Mouse (Mus musculus): ENCODE measurements around the gene Il6ra.

Gene Il6ra

DNA sequence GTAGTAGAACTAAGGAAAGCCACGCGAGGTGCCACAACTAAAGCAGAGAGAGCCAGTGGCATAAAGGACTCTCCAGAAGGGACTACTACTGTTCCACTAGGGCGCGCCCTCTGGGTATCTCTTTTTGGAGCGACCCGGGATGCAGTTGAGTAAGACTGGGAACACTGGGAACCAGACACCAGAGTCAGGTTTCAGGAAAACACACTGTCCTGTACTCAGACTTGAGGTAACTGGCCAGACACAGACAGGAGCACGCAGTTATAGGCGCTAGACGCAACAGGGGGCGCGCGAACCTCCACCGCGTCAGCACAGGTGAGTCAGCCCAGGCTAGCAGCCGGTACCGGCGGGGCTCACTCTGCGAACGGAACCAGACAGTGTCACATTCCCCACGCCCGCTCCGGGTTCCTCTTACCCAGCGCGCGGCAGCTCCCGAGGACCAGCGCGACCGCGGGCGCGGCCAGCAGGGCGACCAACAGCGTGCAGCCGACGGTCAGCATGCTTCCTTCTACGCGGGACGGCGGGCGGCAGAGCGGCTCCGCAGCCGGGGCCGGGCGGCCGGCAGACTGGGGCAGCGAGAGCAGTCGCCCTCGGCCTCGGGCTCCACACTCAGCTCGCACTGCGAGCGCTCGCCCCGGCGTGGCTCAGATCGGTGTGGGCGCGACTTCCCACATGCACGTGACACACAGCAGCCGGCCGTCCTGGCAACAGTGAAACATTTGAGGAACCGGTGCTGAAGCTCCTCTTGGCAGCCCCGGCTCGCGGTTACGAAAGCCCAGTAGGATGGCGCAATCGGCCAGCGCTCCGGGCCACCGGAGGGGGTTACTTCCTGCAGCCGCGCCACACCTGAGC, at the start of gene Il6ra:
TSS of gene Il6ra (minus strand) at position 654 of the 849 bp plus-strand sequence.
- peak; percentile 64 for DNase-seq

DNA sequence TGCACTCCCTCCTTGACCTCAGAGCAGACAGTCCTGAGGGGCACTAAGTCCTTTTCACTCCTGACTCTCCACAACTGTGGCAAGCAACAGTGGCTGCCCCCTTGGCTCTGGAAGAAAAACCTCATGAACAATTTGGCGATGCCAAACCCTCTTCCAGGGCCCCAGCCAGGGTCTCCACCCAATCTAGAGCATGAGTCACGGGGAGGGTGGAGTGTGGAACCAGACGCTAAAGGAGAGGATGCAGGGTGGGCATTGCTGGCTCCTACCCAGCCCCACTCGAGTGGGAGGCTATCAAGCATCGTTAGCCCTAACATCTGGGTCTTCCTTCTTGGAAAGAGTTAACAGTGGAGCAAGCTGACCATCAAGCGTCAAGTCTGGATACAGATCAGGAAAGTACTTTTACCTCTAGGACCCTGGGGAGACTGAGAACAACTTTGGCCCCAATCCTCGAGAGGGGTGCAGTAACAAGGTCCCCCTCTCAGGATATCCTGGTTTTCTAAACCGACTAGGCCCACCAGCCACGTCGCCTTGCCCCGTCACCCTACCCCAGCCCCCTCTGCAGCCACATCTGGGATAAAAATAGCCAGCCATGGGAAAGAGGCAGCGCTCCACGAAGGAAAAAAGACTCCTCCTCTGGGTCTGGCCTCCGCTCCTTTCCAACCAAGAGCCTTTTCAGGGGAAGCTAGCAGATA, 49.2 kb upstream of the Il6ra start:
- peak; percentile 30 for DNase-seq

DNA sequence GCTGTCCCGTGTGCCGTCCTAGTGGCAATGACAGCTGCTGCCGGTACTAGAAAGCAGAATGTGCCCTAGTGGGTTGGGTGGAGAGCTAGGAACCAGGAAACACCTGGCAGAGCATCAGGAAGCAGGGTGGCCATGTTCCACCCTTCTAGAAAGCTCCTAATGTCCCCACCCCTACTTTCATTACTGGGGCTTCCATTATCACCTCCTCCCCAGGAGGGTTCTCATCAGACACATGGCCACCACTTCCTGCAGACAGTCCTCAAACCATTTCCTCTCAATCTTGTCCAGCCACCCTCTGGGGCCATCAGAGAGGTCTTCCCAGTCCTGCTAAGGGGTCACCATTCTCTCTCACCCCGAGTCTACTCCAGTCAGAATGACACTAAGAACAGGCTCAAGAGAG, 48.4 kb upstream of the Il6ra start:
- peak; percentile 26 for DNase-seq

DNA sequence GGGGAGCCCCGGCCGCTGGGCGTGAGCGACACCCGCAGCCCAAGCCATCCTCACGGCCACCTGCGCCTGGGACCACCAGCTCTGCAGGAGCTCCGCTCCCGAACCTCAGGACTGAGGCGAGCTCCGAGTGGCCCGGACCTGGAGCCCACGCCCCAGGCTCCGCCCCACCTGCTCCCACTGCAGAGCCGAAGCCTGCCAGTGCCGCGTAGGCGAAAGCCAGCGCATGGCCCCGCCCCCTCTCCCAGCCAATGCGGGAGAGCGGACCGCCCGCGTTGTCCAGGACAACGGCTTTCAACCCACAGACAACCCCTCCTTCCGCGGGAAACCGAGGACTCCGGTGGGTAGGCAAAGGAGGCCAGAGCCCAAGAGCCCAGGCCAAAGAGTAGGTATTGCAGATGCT, 47.5 kb upstream of the Il6ra start:
- DNase-seq, result peak; percentile 91

DNA sequence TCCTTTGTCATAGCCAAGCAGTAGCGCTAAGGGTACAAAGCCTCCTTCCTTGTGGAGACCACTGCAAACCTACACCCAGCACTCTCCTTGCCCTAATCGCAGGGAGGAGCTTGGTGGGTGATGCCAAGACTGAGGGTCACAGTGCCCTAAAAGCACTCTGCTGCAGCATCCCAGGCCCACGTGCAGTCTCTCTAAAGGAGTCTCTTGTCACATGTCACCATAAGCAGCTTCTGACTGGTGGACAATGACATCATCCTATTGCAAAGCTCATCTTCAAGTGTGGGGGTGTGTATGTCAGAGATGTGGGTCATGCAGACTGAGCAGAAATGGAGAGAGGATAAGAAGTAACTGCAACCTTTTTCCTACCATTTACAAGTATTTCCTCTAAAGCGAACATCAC, 46.4 kb upstream of the Il6ra start:
- no peak for DNase-seq

DNA sequence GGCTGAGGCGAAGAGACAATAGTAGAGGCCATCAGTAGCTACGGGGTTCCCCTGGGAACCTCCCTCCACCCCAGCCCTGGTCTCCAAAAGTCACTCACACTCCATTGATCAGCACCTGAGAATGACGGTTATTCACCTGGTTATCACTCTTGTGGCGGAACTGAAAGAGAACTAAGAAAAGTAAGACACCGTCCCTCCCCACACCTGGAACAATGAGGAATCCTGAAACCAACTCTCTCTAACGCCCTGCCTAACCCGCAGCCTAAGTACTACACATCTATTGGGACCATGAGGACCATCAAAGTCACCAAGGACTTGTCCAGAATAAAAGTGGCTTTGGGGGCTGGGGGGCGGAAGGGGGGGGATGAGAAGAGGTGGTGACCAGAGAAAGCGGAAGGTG, 44.9 kb upstream of the Il6ra start:
- DNase-seq, result no peak

DNA sequence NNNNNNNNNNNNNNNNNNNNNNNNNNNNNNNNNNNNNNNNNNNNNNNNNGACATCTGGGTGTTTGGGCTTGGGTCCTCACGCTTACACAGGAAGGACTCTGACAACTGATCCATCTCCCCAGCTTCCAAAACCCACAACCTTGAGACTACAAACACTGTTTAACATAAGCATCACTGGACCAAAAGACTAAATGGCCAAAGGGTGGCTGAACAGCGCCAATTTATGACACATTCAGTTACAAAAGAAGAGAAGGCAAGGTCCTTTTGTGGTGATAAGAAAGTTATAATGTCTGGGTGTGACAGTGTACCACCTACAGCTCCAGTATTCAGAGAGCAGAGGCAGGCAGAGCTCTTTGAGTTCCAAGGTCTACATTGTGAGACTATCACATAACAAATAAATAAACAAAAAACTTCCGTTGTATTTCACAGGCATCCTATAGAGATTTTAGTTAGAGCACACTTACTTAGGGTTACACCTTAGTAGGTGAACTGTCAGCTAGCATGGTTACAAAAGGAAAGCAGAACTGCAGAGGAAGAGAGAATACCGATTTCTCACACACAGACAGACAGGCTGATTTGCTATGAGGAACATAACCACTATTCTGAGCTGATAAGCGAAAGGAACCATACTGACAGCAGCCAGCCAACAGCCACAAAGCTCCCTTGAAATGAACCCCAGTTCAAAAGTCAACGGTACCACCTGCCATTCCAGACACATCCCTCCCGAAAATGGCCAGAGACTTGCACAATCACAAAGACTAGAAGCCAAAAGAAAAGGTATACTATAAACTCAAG, 43.4 kb upstream of the Il6ra start:
- DNase-seq, result no peak

DNA sequence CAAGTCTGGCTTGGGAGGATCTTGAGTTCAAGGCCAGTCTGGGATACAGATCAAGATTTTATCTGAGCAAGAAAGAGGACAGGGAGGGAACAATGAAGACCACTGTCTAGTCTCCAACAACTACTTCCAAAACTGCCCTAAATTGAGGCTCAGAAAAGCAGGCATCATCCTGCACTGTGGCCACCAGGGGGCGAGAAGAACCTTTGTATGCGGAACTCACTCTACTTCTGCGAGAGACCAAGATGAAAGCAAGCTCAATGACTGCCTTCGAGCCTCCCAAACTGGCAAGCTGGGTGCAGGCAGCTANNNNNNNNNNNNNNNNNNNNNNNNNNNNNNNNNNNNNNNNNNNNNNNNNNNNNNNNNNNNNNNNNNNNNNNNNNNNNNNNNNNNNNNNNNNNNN, 40.4 kb upstream of the Il6ra start:
- DNase-seq, result peak; percentile 83

DNA sequence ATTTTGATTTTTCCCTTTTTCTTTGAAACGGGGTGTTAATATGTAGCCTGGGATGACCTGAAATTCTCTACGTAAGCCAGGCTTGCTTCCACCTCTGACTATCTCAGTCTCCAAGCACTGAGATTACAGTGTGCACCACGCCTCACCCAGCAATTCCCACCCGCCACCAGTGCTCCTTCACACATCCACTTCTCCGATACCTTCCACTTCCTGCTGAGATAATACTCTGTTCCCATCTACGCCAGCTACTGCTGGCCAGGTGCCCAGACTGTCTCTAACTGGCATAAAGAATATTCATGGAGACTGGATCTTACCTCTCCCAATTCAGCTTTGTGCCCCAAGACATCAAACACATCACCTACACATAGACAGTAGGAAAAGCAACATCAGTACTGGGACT, 35.7 kb upstream of the Il6ra start:
- no peak for DNase-seq

DNA sequence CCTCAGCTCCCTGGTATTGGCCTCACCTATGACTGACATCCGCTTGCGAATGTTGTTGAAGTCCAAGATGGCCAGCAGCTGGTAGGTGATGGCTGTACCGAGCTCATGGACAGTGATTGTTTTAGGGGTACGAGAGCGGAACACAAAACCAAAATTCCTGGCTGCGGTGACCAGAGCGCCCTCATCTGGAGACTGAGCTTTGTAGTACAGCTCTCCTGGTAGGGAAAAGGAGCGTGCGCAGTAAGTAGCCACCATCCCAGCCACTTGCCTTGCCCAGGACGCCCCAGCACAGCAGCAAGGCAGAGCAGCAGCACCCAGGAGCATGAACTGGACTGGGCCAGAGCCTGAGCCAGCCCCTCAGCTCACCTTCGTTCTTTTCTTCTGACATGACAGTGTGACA, 35.0 kb upstream of the Il6ra start:
- DNase-seq, result no peak

DNA sequence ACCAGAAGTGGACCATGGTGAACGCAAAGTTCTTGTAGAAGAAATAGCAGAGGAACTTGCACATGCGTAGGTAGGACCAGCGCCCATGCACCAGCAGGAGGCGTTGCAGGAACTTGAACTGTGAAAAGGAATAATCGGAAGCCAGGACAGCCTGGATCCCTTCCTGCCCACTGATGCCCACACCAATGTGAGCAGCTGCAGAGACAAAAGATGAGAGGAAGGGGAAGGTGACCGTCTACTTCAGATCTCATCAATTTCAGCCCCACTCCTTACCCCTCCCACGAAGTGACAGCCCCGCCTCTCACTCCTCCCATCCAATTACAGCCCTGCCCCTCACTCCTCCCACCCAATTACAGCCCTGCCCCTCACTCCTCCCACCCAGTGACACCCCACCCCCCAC, 32.0 kb upstream of the Il6ra start:
- DNase-seq, result no peak

DNA sequence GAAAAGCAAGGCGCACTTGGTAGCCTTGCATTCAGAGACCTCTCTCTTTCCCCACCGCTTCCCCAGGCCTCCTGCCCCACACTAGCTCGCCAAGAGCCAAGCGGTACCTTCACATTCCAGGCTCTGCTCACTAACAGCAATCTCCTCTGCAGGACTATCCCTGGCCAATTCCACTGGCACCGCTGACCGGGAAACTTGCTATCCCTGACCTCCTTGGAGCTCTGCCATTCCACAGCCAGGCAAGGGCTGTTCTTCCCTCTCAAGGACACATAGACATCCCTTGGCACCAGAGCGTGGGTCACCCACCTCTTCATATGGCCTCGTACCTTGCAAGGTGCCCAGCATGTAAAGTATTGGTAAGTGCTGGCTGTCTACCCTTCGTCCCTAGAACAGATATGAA, 29.9 kb upstream of the Il6ra start:
- no peak for DNase-seq

DNA sequence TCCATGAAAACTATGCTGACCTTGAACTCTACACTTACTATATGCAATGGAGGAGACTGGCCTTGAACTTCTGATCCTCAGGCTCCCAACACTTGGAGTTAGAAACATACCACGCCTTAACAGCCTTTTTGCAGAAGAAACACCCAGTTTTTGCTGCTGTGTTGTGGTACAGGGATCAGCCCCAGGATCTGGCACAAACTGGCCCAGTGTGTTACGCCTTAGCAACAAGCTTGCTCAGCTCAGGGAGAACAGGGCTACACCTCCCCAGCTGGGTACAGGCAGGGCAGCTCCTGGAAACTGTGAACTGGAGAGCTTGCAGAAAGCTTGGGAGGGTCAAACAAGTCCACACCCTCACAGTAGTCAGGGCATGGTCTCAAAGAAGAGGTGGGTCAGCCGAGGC, 23.5 kb upstream of the Il6ra start:
- no peak for DNase-seq

DNA sequence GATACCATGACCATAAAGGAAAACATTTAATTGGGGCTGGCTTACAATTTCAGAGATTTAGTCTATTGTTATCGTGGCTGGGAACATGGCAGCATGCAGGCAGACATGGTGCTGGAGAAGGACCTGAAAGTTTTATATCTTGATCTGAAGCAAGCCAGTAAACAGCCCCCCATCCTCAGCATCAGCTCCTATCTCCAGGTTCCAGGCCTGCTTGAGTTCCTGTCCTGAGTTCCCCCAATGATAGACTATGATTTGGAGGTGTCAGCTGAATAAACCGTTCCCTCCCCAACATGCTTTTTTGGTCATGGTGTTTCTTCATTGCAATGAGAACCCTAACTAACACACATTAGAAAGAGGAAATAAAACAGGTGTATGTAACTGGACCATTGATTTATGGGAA, 19.9 kb upstream of the Il6ra start:
- no peak for DNase-seq

DNA sequence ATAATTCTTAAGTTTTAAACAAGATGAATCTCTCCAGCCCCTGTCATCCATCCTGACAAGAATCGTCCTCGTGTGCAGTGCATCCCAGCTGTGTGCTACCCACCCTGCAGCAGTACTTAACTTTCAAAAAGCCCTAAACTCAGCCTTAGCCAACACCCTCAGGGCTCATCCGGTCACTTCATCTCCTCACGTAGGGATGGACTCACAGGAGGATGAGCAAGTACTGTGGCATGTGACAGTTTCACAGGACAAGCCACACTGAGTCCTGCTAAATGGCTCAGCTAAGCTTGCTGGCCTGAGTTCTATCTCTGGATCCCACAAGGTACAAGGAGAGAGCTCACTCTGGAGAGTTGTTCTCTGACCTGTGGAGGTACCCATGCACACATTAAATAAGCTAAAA, 16.0 kb upstream of the Il6ra start:
- DNase-seq, result no peak

DNA sequence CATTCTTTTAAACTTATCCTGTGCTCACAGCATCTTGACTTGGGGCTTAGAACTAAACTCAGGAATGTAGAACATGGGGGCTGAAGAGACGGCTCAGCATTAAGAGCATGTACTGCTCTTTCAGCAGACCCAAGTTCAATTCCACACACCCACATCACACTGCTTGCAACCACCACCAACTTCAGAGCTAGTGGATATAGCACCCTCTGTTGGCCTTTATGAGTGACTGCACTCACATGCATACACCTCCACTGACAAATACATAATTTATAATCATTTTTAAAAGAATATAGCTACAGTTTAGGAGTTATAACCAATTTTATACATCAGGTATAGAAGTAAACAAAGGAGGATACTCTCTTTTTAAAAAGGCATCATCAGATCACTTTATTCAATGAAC, 13.4 kb upstream of the Il6ra start:
- no peak for DNase-seq

DNA sequence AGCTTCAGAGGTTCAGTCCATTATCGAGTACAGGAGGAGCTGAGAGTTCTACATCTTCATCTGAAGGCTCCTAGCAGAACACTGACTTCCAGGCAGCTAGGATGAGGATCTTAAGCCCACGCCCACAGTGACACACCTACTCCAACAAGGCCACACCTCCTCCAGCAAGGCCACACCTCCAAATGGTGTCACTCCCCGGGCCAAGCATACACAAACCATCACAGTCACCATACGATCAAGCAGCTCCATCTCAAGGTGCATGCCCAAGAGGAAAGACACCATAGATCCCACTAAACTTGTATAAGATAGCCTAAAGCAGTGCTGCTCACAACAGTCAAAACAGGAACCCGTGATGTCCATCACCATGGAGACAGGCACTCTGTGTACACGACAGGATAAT, 7.7 kb upstream of the Il6ra start:
- DNase-seq, result no peak

DNA sequence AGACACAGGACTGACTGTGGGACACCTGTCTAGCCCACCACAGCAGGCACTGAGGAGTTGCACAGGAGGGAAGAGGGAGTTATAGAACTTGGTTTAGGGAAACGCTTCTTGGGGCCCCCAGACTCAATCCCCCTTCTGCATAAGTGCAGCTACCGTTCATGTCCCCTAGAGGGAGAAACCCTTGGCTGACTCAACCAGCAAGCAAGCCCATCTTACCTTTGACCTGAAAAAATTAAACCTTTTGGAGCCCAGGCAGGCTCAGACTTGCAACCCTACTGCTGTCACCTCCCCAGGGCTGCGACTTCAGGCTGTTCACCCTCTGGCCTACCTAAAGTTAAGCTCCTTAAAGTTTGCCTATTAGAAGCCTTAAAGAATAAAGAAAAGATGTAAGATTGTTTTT, 4.4 kb upstream of the Il6ra start:
- DNase-seq, result no peak

DNA sequence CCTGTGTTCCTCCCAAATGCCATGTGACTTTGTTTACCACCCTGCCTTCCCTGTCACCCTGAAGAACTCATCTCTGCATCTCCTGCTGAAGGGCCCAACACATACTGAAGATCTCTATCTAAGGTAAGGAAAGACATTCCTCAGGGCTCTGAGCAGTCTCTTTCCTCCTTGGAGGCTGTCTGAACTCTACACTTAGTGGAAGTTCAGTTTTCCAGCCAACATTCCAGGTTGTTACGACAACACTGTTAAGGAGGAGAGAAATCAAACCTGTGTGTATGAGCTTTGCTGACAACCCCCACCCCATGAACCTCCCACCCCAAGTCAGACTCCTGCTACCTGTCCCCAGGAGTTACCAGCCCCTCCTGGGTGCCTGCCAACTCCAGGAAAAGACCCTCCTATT, 3.6 kb upstream of the Il6ra start:
- DNase-seq, result no peak

DNA sequence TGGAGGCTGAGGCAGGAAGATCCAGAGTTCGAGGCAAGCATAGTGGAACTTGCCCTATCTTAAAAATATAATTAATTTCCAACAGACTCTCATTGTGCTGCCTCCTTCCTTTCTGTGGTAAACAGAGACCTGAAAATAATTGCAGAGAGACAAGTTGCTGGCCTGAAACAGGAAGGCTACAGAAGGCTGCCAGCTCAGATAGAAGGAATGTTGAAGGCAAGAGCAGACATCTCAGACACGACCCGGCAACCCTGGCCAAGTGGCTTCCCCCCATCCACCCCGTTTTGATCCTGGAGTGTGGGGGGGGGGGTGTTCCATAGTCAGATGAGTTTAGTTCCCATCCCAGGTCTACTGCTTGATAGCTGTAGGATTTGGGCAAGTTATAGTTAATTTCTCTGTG, 1.7 kb upstream of the Il6ra start:
- DNase-seq, result no peak

DNA sequence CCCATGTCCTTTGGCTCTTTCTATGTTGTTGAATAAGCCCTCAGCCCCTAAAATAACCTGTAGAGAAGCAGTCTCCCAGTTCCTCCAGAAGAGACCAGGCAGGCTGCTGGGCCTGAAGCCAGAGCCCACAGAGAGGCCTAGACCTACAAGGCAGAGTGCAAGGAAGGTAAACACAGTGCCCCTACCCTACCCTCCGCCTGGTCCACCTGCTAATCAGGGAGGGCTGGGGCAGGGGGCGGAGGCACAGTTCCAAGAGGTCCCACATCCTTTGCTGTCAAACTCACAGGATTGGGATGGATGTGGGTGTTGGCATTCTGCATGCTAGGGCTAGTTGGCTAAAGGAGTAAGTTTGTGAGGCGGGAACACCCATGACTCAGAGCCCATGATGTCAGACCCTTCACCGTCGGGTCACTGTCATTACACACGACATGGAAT, 871 bp downstream of the Il6ra start:
- DNase-seq, result no peak

DNA sequence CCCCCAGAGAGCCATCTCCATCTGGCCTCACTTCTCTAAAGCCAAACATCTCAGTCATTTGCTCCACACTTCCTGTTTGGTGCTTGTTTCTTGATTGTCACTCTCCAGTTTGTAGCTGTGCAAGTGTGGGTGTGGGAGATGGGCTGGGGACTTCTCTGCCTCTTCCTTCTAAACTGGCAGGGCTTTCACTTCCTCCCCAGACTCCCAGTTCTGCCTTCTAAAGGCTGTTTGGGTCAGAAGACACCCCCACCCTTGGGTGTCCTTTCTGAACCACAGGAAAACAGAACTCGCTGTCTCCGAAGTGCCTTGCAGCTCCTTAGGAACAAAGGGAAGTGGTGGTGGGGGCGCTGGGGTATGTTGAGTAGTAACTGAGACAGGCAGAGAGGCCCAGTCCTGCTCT, 1.8 kb downstream of the Il6ra start:
- DNase-seq, result peak; percentile 21

DNA sequence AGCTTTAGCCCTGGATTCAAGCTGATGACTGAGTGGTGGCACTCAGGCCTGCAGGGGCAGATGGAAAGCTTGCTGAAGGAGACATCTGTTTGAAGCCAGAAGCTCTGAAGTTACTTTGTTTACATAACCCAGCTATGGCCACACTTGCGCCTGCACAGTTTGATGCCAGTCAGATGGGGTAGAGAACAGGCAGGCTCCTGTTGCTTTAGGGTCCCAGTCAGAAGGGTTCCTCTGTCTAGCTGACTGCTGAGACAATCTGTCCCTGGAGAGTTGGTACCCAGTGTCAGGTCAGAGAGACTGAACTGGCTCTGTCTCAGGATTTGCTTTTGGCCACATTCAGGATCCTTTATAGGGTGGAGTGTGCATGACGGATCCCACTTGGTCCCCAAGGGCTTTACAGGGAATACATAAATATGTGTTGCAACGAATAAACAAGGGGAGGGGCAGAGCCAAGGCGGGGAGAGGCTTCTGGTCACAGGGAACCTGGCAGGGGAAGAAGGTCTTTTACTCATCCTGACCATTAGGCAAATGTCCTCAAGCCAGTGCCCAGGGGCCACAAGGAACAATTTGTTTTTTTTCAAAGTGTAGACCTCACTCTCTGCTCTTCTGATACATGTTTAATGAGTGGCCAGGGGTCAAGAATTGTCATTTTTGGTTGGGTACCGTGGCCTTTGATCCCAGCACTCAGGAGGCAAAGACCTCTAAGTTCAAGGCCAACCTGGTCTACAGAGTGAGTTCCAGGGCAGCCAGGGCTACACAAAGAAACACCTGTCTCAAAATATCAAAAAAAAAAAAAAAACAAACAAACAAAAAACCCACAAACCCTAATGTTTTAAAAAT, 3.1 kb downstream of the Il6ra start:
- no peak for DNase-seq
